Mouse (Mus musculus) myocyte (in vitro differentiated cells): Measurements from ENCODE around the gene Tuba1a. TPM values are rescaled to one million over a fixed set of nuclear protein-coding genes. Genes with fewer than 3 reads are reported as not detected.
"Not testable (repeated sequence)": the region's sequence is repeated elsewhere in the genome, so short reads cannot be mapped to it uniquely, and the experiment has no call there.

Experiments
- H3K27me3 ChIP-seq: one replicate; pipeline ENCODE4 v1.6.1; 2011; ENCODE audit not compliant: control insufficient read depth, insufficient read depth, insufficient read length
- H3K36me3 ChIP-seq: one replicate; pipeline ENCODE4 v1.6.1; 2011; ENCODE audit not compliant: control insufficient read depth, insufficient read depth
- H3K4me2 ChIP-seq: one replicate; pipeline ENCODE4 v1.6.1; 2011; ENCODE audit warnings: low read depth, control low read depth
- H3K4me3 ChIP-seq: one replicate; pipeline ENCODE4 v1.5.1; 2011; ENCODE audit warnings: mild to moderate bottlenecking, control low read depth, moderate library complexity
- H3K79me2 ChIP-seq: one replicate; pipeline ENCODE4 v1.6.1; 2011; ENCODE audit not compliant: control insufficient read depth, insufficient read depth
- H3ac ChIP-seq: one replicate; pipeline ENCODE4 v1.6.1; 2011; ENCODE audit not compliant: control insufficient read depth, insufficient read length
- CEBPB ChIP-seq: IDR thresholded peaks from 2 replicates; pipeline ENCODE4 v1.6.1; 2011; ENCODE audit warnings: mild to moderate bottlenecking, moderate library complexity; ENCODE audit not compliant: poor library complexity, insufficient read depth, severe bottlenecking
- E2F4 ChIP-seq: IDR thresholded peaks from one replicate; pipeline ENCODE4 v1.6.1; 2011; ENCODE audit warnings: mild to moderate bottlenecking, control low read depth, moderate library complexity; ENCODE audit not compliant: insufficient read depth
- MAX ChIP-seq: IDR thresholded peaks from one replicate; pipeline ENCODE4 v1.6.1; 2011; ENCODE audit warnings: low read depth, mild to moderate bottlenecking, control low read depth
- MYOD1 ChIP-seq, 3 experiments: IDR thresholded peaks; one replicate each; pipeline ENCODE4 v1.6.1; 2011; ENCODE audit warnings: control low read depth in 2 of 3, low read depth in 2 of 3, mild to moderate bottlenecking in 2 of 3, moderate library complexity in 1 of 3; ENCODE audit not compliant: insufficient read length in 2 of 3, control insufficient read depth in 1 of 3
- MYOG ChIP-seq, 3 experiments: IDR thresholded peaks; one replicate each; pipeline ENCODE4 v1.6.1; 2011; ENCODE audit warnings: control low read depth in 2 of 3, low read depth in 2 of 3, mild to moderate bottlenecking in 2 of 3; ENCODE audit not compliant: insufficient read length in 2 of 3, control insufficient read depth in 1 of 3, insufficient read depth in 1 of 3
- POLR2A ChIP-seq: IDR thresholded peaks from one replicate; pipeline ENCODE4 v1.6.1; 2011; ENCODE audit warnings: low read depth, mild to moderate bottlenecking, control low read depth, moderate library complexity; ENCODE audit not compliant: insufficient read length
- POLR2AphosphoS2 ChIP-seq: IDR thresholded peaks from one replicate; pipeline ENCODE4 v1.6.1; 2011; ENCODE audit warnings: low read depth, control low read depth; ENCODE audit not compliant: insufficient read length
- REST ChIP-seq: IDR thresholded peaks from one replicate; pipeline ENCODE4 v1.6.1; 2011; ENCODE audit warnings: mild to moderate bottlenecking, control low read depth, moderate library complexity; ENCODE audit not compliant: insufficient read depth, insufficient read length
- SRF ChIP-seq: IDR thresholded peaks from one replicate; pipeline ENCODE4 v1.6.1; 2011; ENCODE audit warnings: low read depth; ENCODE audit not compliant: control insufficient read depth, insufficient read length
- TCF12 ChIP-seq: IDR thresholded peaks from one replicate; pipeline ENCODE4 v1.6.1; 2011; ENCODE audit warnings: mild to moderate bottlenecking, control low read depth; ENCODE audit not compliant: poor library complexity, insufficient read depth, severe bottlenecking
- TCF3 ChIP-seq: IDR thresholded peaks from one replicate; pipeline ENCODE4 v1.6.1; 2011; ENCODE audit warnings: low read depth, control low read depth; ENCODE audit not compliant: insufficient read length
- USF1 ChIP-seq: IDR thresholded peaks from one replicate; pipeline ENCODE4 v1.6.1; 2011; ENCODE audit warnings: low read depth, mild to moderate bottlenecking, control low read depth, moderate library complexity
- polyA plus RNA-seq: library from polyadenylated mRNA; unstranded; fragments of >200 nt; fragmentation: generic; extraction: Trizol; gene quantifications from one replicate; pipeline ENCODE4 v1.2.1, GENCODE M21; 2012; ENCODE audit warnings: missing spikeins

Gene Tuba1a
- polyA plus RNA-seq, 1 experiment: 3,074 TPM

GRCm38 (mm10) chr15:98924682-98925081 is 28.8 kb downstream of the Tuba1a start:
- H3K36me3 ChIP-seq: no peaks in the 10 kb centered on the region

GRCm38 (mm10) chr15:98923031-98923537 is 30.4 kb downstream of the Tuba1a start:
- Histone ChIP-seq H3ac (no peak overlapping the region), H3K4me2 (no peak overlapping the region)
- TF ChIP-seq POLR2AphosphoS2 (no peak), CEBPB (no peak), MAX (no peak), USF1 (no peak), SRF (no peak), E2F4 (no peak), TCF3 (no peak), MYOD1 (IDR thresholded peaks at IDR 0.05; ENCODE audit: control insufficient read depth in 1 of 3, insufficient read length in 2 of 3, low read depth in 2 of 3) (no peak), POLR2A (no peak), TCF12 (no peak), REST (no peak), MYOG (IDR thresholded peaks at IDR 0.05; ENCODE audit: control insufficient read depth in 1 of 3, insufficient read depth in 1 of 3, insufficient read length in 2 of 3, low read depth in 2 of 3) (no peak)

More at GRCm38 (mm10) chr15:98924682-98925081, 28.8 kb downstream of the Tuba1a start:
- Histone ChIP-seq H3K27me3 (no peaks in the 10 kb centered on the region), H3K4me3 (no peak overlapping the region), H3K79me2 (no peaks in the 10 kb centered on the region), H3ac (no peak overlapping the region), H3K4me2 (no peak overlapping the region)
- TF ChIP-seq TCF12: no peak
- TF ChIP-seq TCF3: no peak
- TF ChIP-seq REST: no peak
- no peak for TF ChIP-seq USF1
- no peak for TF ChIP-seq E2F4
- TF ChIP-seq MYOG (IDR thresholded peaks at IDR 0.05; ENCODE audit: control insufficient read depth in 1 of 3, insufficient read depth in 1 of 3, insufficient read length in 2 of 3, low read depth in 2 of 3): no peak
- no peak for TF ChIP-seq MAX
- no peak for TF ChIP-seq POLR2AphosphoS2
- no peak for TF ChIP-seq MYOD1 (IDR thresholded peaks at IDR 0.05; ENCODE audit: control insufficient read depth in 1 of 3, insufficient read length in 2 of 3, low read depth in 2 of 3)

GRCm38 (mm10) chr15:98922581-98922980 is 30.9 kb downstream of the Tuba1a start:
- no peak for TF ChIP-seq TCF12
- no peak for TF ChIP-seq POLR2AphosphoS2
- no peak for TF ChIP-seq E2F4
- no peak for TF ChIP-seq MAX
- TF ChIP-seq POLR2A: no peak
- no peak for TF ChIP-seq TCF3
- TF ChIP-seq MYOD1 (IDR thresholded peaks at IDR 0.05; ENCODE audit: control insufficient read depth in 1 of 3, insufficient read length in 2 of 3, low read depth in 2 of 3): no peak
- no peak for TF ChIP-seq CEBPB
- TF ChIP-seq SRF: no peak
- TF ChIP-seq MYOG (IDR thresholded peaks at IDR 0.05; ENCODE audit: control insufficient read depth in 1 of 3, insufficient read depth in 1 of 3, insufficient read length in 2 of 3, low read depth in 2 of 3): no peak
- no peaks in the 10 kb centered on the region for H3K36me3 ChIP-seq
- H3K4me3 ChIP-seq: no peak overlapping the region
- no peak overlapping the region for H3K4me2 ChIP-seq
- H3ac ChIP-seq: no peak overlapping the region
- H3K79me2 ChIP-seq: no peaks in the 10 kb centered on the region
- H3K27me3 ChIP-seq: no peaks in the 10 kb centered on the region

More at GRCm38 (mm10) chr15:98923031-98923537, 30.4 kb downstream of the Tuba1a start:
- H3K4me3 ChIP-seq: no peak overlapping the region
- H3K27me3 ChIP-seq: no peaks in the 10 kb centered on the region
- no peaks in the 10 kb centered on the region for H3K36me3 ChIP-seq
- H3K79me2 ChIP-seq: no peaks in the 10 kb centered on the region

- no peaks in the 10 kb centered on the region for H3K36me3 ChIP-seq
- H3K27me3 ChIP-seq: no peaks in the 10 kb centered on the region
- TF ChIP-seq MYOG (IDR thresholded peaks at IDR 0.05; ENCODE audit: control insufficient read depth in 1 of 3, insufficient read depth in 1 of 3, insufficient read length in 2 of 3, low read depth in 2 of 3) (no peak), USF1 (no peak), POLR2AphosphoS2 (no peak), SRF (no peak), POLR2A (no peak), MAX (no peak), REST (no peak), CEBPB (no peak)
- no peak overlapping the region for H3K4me2 ChIP-seq
- no peak overlapping the region for H3K4me3 ChIP-seq
- H3ac ChIP-seq: no peak overlapping the region
- peaks cover 9% of the 10 kb centered on the region for H3K79me2 ChIP-seq
These were observed 32.0 kb downstream of the Tuba1a start for GRCm38 (mm10) chr15:98921510-98921909.

- Histone ChIP-seq H3ac (peak overlapping the region; percentile 49), H3K4me3 (peak overlapping the region; percentile 53), H3K79me2 (peaks cover 27% of the 10 kb centered on the region), H3K4me2 (peak overlapping the region; percentile 98)
- not testable (repeated sequence) for H3K36me3 ChIP-seq, H3K27me3 ChIP-seq
These were observed 35.0 kb downstream of the Tuba1a start for GRCm38 (mm10) chr15:98918499-98918895.
